18 mouse cellular contexts compared by ENCODE assay signal in genomic region chr10:109466516-109466915, GRCm38 (mm10).
"Had no signal": no experiment of that assay in that cellular context is flagged by ENCODE, and none has a peak within 500 bp of the region (broad histone marks: within the 10 kb centered on the region; RNA-seq: fewer than 3 reads in every experiment).

No protein-coding gene starts in this region.

- H3K27me3 ChIP-seq: liver, embryonic 15.5 days; lung, embryonic 15.5 days; megakaryocyte, embryonic 14.5 days; midbrain, embryonic 13.5 days; midbrain, embryonic 15.5 days; neural tube, embryonic 12.5 days; stomach, embryonic 15.5 days had no signal

- H3K36me3 ChIP-seq: liver, embryonic 15.5 days; lung, embryonic 15.5 days; midbrain, embryonic 13.5 days; midbrain, embryonic 15.5 days; neural tube, embryonic 12.5 days; stomach, embryonic 15.5 days had no signal

- DNase-seq: liver, postnatal 0 days; lung, adult 2 months; lung, postnatal 14 days; lung, postnatal 36 days; right cerebral cortex, postnatal 14 days; thymus, adult 2 months; thymus, postnatal 25 days; thymus, postnatal 4 days had no signal

- H3K4me3 ChIP-seq: liver, embryonic 15.5 days; lung, embryonic 15.5 days; megakaryocyte, embryonic 14.5 days; midbrain, embryonic 13.5 days; midbrain, embryonic 15.5 days; neural tube, embryonic 12.5 days; stomach, embryonic 15.5 days had no signal

- H3K9me3 ChIP-seq: liver, embryonic 15.5 days; lung, embryonic 15.5 days; midbrain, embryonic 13.5 days; midbrain, embryonic 15.5 days; neural tube, embryonic 12.5 days; stomach, embryonic 15.5 days had no signal

- H3K4me2 ChIP-seq: liver, embryonic 15.5 days; lung, embryonic 15.5 days; midbrain, embryonic 11.5 days; midbrain, embryonic 13.5 days; midbrain, embryonic 15.5 days; neural tube, embryonic 12.5 days; stomach, embryonic 15.5 days had no signal

- H3K27ac ChIP-seq: liver, embryonic 15.5 days; lung, embryonic 15.5 days; macrophage; midbrain, embryonic 13.5 days; midbrain, embryonic 15.5 days; neural tube, embryonic 12.5 days; stomach, embryonic 15.5 days had no signal

- H3K4me1 ChIP-seq: liver, embryonic 15.5 days; lung, embryonic 15.5 days; megakaryocyte, embryonic 14.5 days; midbrain, embryonic 13.5 days; midbrain, embryonic 15.5 days; neural tube, embryonic 12.5 days; stomach, embryonic 15.5 days had no signal

- ATAC-seq: liver, postnatal 0 days; lung, postnatal 0 days; midbrain, embryonic 13.5 days; midbrain, embryonic 15.5 days had no signal

- H3K9ac ChIP-seq: liver, embryonic 15.5 days; liver, postnatal 0 days; lung, embryonic 15.5 days; midbrain, embryonic 13.5 days; midbrain, embryonic 15.5 days; neural tube, embryonic 12.5 days; stomach, embryonic 15.5 days had no signal
